Mouse (Mus musculus): ENCODE data around the gene Uckl1.

- no peak for TF ChIP-seq POLR2A (IDR thresholded peaks at IDR 0.05; ENCODE audit: control insufficient read depth, extremely low read depth, insufficient read depth, low read length, poor library complexity)
- no peak for TF ChIP-seq CTCF (IDR thresholded peaks at IDR 0.05; ENCODE audit: borderline replicate concordance, control insufficient read depth, extremely low read depth, insufficient read depth, low read length, poor library complexity)
Observed at GRCm38 (mm10) chr2:181519201-181519600, 65.5 kb downstream of the Uckl1 start.
